Mouse (Mus musculus): ENCODE data around the gene Espn. TPM values are rescaled to one million over a fixed set of nuclear protein-coding genes. Genes with fewer than 3 reads are reported as not detected.

Gene Espn
- polyA plus RNA-seq, 1 experiment, result 0.97 TPM

DNA sequence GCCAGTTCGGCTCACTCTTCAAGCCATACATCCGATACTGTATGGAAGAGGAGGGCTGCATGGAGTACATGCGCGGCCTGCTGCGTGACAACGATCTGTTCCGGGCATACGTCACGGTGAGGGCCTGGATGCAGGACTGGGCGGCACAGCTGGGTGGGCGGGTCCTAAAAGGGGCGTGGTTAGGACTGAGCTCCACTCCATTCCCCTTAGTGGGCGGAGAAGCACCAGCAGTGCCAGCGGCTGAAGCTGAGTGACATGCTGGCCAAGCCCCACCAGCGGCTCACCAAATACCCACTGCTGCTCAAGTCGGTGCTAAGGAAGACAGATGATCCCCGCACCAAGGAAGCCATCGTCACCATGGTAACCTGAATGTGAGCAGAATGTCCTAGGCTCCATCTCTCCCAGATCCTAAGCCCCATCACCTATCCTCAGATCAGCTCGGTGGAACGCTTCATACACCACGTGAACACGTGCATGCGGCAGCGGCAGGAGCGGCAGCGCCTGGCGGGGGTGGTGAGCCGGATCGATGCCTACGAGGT is 44.1 kb downstream of the Espn start:
- no peak overlapping the region for H3K4me3 ChIP-seq (ENCODE audit: insufficient read depth, low read length)
- TF ChIP-seq CTCF (IDR thresholded peaks at IDR 0.05; ENCODE audit: low read depth, low read length), result no peak
- no peak for TF ChIP-seq POLR2A (IDR thresholded peaks at IDR 0.05; ENCODE audit: borderline replicate concordance, low read depth, low read length)
- no peak overlapping the region for H3K27ac ChIP-seq (ENCODE audit: insufficient read depth, low read depth, low read length)
- H3K4me1 ChIP-seq (ENCODE audit: control insufficient read depth, insufficient read depth, low read length), result no peaks in the 10 kb centered on the region

DNA sequence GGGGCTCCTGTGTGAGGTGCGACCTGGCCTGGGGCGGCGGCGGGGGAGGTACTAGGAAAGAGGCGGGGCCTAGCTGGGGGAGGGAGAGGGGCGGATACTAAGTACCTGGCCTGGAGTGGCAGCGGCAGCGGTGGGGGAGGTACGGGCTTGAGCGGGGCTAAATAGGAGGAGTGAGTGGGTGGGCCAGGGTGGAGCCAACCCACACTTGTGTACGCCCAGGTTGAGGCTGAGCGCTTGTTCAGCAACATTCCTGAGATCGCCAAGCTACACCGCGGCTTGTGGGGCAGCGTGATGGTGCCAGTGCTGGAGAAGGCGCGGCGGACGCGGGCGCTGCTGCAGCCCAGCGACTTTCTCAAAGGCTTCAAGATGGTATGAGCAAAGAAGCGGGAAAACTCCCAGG is 44.7 kb downstream of the Espn start:
- no peak for TF ChIP-seq POLR2A (IDR thresholded peaks at IDR 0.05; ENCODE audit: borderline replicate concordance, low read depth, low read length)
- no peak for TF ChIP-seq CTCF (IDR thresholded peaks at IDR 0.05; ENCODE audit: low read depth, low read length)
- Histone ChIP-seq H3K4me1 (ENCODE audit: control insufficient read depth, insufficient read depth, low read length) (no peaks in the 10 kb centered on the region), H3K27ac (ENCODE audit: insufficient read depth, low read depth, low read length) (no peak overlapping the region), H3K4me3 (ENCODE audit: insufficient read depth, low read length) (no peak overlapping the region)

DNA sequence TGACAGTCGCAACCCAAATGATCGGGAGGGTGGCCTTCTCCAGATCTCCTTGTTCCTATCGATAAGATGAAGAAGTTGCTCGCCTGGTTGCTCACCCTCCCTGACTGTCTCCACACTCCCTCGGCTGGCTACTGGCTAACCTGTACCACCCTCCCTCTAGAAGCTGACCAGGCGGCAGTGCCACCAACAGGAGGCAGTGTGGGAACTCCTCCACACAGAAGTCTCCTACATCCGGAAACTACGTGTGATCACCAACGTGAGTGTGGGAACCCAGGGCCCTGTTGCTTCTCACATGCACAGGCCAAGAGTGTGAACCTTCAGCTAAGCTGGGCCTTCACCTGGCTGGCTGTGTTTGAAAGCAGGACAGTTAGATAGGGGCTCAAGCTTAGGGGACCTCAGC is 45.4 kb downstream of the Espn start:
- TF ChIP-seq POLR2A (IDR thresholded peaks at IDR 0.05; ENCODE audit: borderline replicate concordance, low read depth, low read length), result no peak
- TF ChIP-seq CTCF (IDR thresholded peaks at IDR 0.05; ENCODE audit: low read depth, low read length), result no peak
- Histone ChIP-seq H3K4me1 (ENCODE audit: control insufficient read depth, insufficient read depth, low read length) (no peaks in the 10 kb centered on the region), H3K27ac (ENCODE audit: insufficient read depth, low read depth, low read length) (no peak overlapping the region), H3K4me3 (ENCODE audit: insufficient read depth, low read length) (no peak overlapping the region)

DNA sequence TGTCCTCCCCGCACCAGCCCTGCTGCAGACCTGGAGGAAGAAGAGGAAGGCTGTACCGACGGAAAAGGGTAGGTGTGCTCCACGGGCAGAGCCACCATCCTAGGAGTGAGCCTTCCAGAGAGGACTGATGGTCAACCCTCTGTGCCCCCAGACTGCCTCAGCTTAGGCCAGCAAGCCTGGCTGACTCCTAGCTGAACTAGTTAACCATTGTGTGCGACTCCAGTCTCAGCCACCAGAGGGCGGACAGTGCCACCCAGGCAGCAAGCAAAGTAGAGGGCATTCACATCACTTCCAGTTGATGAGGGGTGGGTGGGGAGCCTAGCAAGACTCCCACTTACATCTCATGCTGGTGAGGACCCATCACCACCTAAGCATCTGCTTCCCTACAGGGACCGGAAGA is 49.1 kb downstream of the Espn start:
- no peak overlapping the region for H3K4me3 ChIP-seq (ENCODE audit: insufficient read depth, low read length)
- TF ChIP-seq CTCF (IDR thresholded peaks at IDR 0.05; ENCODE audit: low read depth, low read length), result peak; percentile 84
- no peak for TF ChIP-seq POLR2A (IDR thresholded peaks at IDR 0.05; ENCODE audit: borderline replicate concordance, low read depth, low read length)
- H3K4me1 ChIP-seq (ENCODE audit: control insufficient read depth, insufficient read depth, low read length), result peaks cover 2% of the 10 kb centered on the region; the same call in 1 of the 2 replicates
- no peak overlapping the region for H3K27ac ChIP-seq (ENCODE audit: insufficient read depth, low read depth, low read length)

DNA sequence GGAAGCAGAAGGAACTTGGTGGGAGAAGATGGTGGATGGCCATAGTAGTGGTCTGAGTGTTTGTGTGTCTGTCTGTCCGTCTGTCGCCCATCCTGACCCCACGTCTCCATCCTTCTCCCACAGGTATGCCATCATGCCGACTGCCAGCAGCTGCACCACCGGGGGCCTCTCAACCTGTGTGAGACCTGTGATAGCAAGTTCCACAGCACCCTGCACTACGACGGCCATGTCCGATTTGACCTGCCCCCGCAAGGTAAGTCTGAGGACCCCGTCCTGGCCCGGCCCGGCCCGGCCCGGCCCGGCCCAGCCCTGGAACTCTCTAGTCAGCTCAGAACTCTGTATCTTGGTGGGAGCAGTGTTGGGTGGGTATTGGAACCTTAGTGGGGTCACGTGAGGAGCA is 50.2 kb downstream of the Espn start:
- no peak overlapping the region for H3K27ac ChIP-seq (ENCODE audit: insufficient read depth, low read depth, low read length)
- H3K4me3 ChIP-seq (ENCODE audit: insufficient read depth, low read length), result no peak overlapping the region
- peaks cover 2% of the 10 kb centered on the region; the same call in 1 of the 2 replicates for H3K4me1 ChIP-seq (ENCODE audit: control insufficient read depth, insufficient read depth, low read length)
- TF ChIP-seq CTCF (IDR thresholded peaks at IDR 0.05; ENCODE audit: low read depth, low read length), result no peak
- no peak for TF ChIP-seq POLR2A (IDR thresholded peaks at IDR 0.05; ENCODE audit: borderline replicate concordance, low read depth, low read length)

DNA sequence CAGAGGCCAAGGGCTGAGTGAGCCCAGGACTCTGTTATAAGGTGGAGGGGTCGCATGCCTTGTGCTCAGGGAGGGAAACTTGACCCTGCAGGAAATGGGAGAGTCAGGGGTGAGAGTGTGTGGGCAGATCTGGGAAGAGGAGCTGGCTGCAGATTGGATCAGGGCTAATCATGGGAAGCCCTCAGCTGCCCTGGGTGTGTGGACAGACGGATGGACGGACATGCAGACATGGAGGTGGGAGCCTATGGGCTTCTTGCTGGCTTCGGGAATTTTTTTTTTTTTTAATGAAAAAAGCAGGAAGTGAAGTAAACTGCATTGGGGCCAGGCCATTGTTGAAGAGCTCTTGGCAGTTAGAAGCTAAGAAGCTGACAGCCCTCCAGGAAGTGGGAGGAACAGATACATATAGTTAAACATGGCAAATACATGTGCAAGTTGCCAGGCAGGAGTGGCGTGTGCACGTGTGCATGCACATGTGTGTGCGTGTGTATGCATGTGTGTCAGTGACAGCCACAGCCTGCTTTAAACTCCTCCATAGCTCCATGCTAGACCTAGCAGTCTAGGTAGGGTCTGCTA is 51.0 kb downstream of the Espn start:
- no peak overlapping the region for H3K4me3 ChIP-seq (ENCODE audit: insufficient read depth, low read length)
- TF ChIP-seq POLR2A (IDR thresholded peaks at IDR 0.05; ENCODE audit: borderline replicate concordance, low read depth, low read length) (no peak), CTCF (IDR thresholded peaks at IDR 0.05; ENCODE audit: low read depth, low read length) (no peak)
- H3K4me1 ChIP-seq (ENCODE audit: control insufficient read depth, insufficient read depth, low read length), result peaks cover 2% of the 10 kb centered on the region; the same call in 1 of the 2 replicates
- H3K27ac ChIP-seq (ENCODE audit: insufficient read depth, low read depth, low read length), result no peak overlapping the region

DNA sequence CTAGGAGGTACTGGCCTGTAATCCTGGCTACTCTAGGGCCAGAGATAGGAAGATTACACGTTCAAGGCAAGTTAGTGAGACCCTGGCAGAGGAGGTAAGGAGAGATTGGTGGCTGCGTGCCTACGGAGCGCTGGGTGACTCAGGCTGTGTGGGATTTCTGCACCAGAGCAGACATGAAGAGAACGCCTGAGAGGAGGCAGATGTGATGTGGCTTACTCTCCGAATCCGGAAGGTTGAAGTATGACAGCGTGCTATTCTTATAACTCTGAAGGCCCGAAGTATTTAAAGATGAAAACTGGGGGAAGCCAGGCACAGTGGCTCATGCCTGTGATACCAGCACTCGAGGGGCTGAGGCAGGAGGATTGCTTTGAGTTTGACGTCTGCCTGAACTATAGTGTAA is 51.6 kb downstream of the Espn start:
- Histone ChIP-seq H3K4me1 (ENCODE audit: control insufficient read depth, insufficient read depth, low read length) (peaks cover 2% of the 10 kb centered on the region; the same call in 1 of the 2 replicates), H3K27ac (ENCODE audit: insufficient read depth, low read depth, low read length) (no peak overlapping the region), H3K4me3 (ENCODE audit: insufficient read depth, low read length) (no peak overlapping the region)
- TF ChIP-seq CTCF (IDR thresholded peaks at IDR 0.05; ENCODE audit: low read depth, low read length), result no peak
- TF ChIP-seq POLR2A (IDR thresholded peaks at IDR 0.05; ENCODE audit: borderline replicate concordance, low read depth, low read length), result no peak

DNA sequence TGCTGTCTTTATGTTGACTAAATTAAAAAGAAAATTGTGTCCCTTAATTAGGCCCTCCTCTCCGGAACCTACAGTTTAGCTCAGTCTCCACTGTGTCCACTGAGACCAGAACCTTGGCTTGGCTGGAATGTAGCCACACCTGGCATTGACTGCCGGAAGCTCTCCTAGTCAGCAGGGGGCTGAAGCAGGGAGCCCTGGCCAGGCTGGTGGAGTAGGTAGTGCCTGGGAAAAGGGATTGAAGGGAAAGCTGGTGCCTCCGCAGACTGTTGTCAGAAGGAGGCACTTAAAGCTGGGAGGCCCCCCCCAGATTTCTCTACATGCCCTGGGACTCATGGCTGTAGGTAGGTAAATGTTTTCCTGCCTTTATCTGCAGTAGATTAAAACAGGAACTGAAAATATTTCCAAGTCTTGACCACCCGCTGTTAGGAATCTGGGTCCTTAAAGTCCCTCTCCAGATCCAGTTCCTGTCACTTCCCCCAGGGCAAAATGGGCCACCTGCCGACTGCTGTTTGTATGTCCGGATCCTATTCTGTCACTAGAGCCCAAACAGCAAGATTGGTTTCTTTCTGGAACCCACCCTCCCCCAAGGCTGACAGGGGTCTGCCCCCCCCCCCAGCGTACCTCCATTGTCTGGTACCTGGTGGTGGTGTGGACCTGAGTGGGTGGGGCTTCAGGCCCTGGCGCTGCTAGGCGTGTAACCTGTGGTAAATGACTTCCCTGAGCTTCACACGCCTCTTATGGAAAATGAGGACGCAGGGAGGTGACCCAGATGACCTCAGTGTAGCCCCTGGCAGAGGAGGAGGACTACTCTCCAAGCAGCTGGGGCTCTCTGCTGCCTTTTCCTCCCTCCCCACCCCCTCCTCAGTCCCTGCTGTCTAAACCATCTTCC is 54.0 kb downstream of the Espn start:
- Histone ChIP-seq H3K4me1 (ENCODE audit: control insufficient read depth, insufficient read depth, low read length) (peaks cover 2% of the 10 kb centered on the region; the same call in 1 of the 2 replicates), H3K4me3 (ENCODE audit: insufficient read depth, low read length) (no peak overlapping the region), H3K27ac (ENCODE audit: insufficient read depth, low read depth, low read length) (no peak overlapping the region)
- TF ChIP-seq POLR2A (IDR thresholded peaks at IDR 0.05; ENCODE audit: borderline replicate concordance, low read depth, low read length) (no peak), CTCF (IDR thresholded peaks at IDR 0.05; ENCODE audit: low read depth, low read length) (no peak)

DNA sequence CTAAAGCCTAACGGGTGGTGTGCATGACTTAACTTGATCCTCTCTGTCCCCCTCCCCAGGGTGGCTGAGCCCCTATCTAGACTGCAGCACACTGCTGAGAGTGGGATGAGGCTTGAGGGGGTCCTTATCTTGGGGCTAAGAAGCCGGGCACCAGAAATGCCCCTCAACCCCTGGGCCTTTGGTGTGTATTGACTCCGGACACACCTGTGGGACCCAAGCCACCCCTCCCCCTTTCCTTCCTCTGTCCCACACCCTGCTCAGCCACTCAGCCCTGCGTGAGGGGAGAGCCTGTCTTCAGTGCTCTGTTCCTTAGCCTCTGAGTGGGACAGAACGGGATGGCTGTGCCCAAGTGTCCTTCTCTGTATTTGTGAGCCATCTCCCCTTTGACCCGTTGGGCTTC is 55.2 kb downstream of the Espn start:
- no peak overlapping the region for H3K4me3 ChIP-seq (ENCODE audit: insufficient read depth, low read length)
- H3K27ac ChIP-seq (ENCODE audit: insufficient read depth, low read depth, low read length), result no peak overlapping the region
- H3K4me1 ChIP-seq (ENCODE audit: control insufficient read depth, insufficient read depth, low read length), result peaks cover 2% of the 10 kb centered on the region; the same call in 1 of the 2 replicates
- no peak for TF ChIP-seq POLR2A (IDR thresholded peaks at IDR 0.05; ENCODE audit: borderline replicate concordance, low read depth, low read length)
- TF ChIP-seq CTCF (IDR thresholded peaks at IDR 0.05; ENCODE audit: low read depth, low read length), result no peak

Measured in bone marrow macrophage, adult 2 months (primary cell).